Mouse (Mus musculus) layer of hippocampus, adult 18-20 months (tissue): ENCODE measurements around the gene Cfap157. TPM values are rescaled to one million over a fixed set of nuclear protein-coding genes. Genes with fewer than 3 reads are reported as not detected.

Source experiments
- DNase-seq, 2 experiments: peaks; one replicate each; pipeline ENCODE4 v3.0.0; 2022; ENCODE audit warnings: low spot score in 2 of 2
- total RNA-seq, 2 experiments: library from RNA; stranded (reverse); gene quantifications; 2 replicates each; pipeline ENCODE4 v1.2.3; 2021

Cfap157 gene
- total RNA-seq, 2 experiments from 2014 or later = 1.5 to 1.7 TPM

GRCm38 (mm10) chr2:32787176-32787575 is 2.9 kb upstream of the Cfap157 start:
- no peak for DNase-seq

GRCm38 (mm10) chr2:32781710-32782109 is 2.5 kb downstream of the Cfap157 start:
- no peak for DNase-seq

GRCm38 (mm10) chr2:32779714-32780113 is 4.5 kb downstream of the Cfap157 start:
- no peak for DNase-seq

- DNase-seq = peak; percentile 37 to 67
Measured at GRCm38 (mm10) chr2:32779131-32779530, 5.1 kb downstream of the Cfap157 start.

GRCm38 (mm10) chr2:32778081-32778480 is 6.1 kb downstream of the Cfap157 start:
- no peak for DNase-seq

- DNase-seq = no peak
Measured at GRCm38 (mm10) chr2:32776192-32776591, 8.0 kb downstream of the Cfap157 start.

GRCm38 (mm10) chr2:32775359-32776074 is 8.7 kb downstream of the Cfap157 start, which contains the start of the genes Ttc16 and Ptrh1:
Ttc16 (minus strand) TSS chr2:32775633.
Ptrh1 (plus strand) TSS chr2:32775786.
- peak; percentile 96 to 98 for DNase-seq

GRCm38 (mm10) chr2:32772626-32773279 is 11.5 kb downstream of the Cfap157 start:
- DNase-seq = no peak

GRCm38 (mm10) chr2:32771886-32772285 is 12.3 kb downstream of the Cfap157 start:
- no peak for DNase-seq

- DNase-seq = no peak
Measured at GRCm38 (mm10) chr2:32769327-32770085, 14.7 kb downstream of the Cfap157 start.

- no peak for DNase-seq
Measured at GRCm38 (mm10) chr2:32768661-32769285, 15.5 kb downstream of the Cfap157 start.

GRCm38 (mm10) chr2:32767241-32767640 is 17.0 kb downstream of the Cfap157 start:
- no peak for DNase-seq

GRCm38 (mm10) chr2:32763353-32763752 is 20.9 kb downstream of the Cfap157 start:
- no peak for DNase-seq

GRCm38 (mm10) chr2:32761859-32762258 is 22.4 kb downstream of the Cfap157 start:
- DNase-seq = no peak

GRCm38 (mm10) chr2:32761361-32761760 is 22.9 kb downstream of the Cfap157 start:
- no peak for DNase-seq

GRCm38 (mm10) chr2:32759001-32759400 is 25.2 kb downstream of the Cfap157 start:
- DNase-seq = peak in 1 of 2 experiments; percentile 28

GRCm38 (mm10) chr2:32758503-32758902 is 25.7 kb downstream of the Cfap157 start:
- no peak for DNase-seq

GRCm38 (mm10) chr2:32757056-32757845 is 27.0 kb downstream of the Cfap157 start, which contains the start of gene Tor2a:
Tor2a (plus strand) TSS chr2:32757234.
- peak; percentile 96 to 98 for DNase-seq

GRCm38 (mm10) chr2:32756674-32757055 is 27.6 kb downstream of the Cfap157 start:
- DNase-seq = no peak

- DNase-seq = no peak
Measured at GRCm38 (mm10) chr2:32752181-32752580, 32.0 kb downstream of the Cfap157 start.

- no peak for DNase-seq
Measured at GRCm38 (mm10) chr2:32751665-32752033, 32.6 kb downstream of the Cfap157 start.
